Mouse (Mus musculus) adrenal gland, adult (tissue): ENCODE measurements at regions not wholly inside any gene's neighbourhood (a gene's known extent, or its start where the extent isn't known, plus 50 kb on each side); places are given as distances from the start of the nearest gene placed in this dataset.

Experiments
- DNase-seq, 2 experiments: peaks; one replicate each; pipeline ENCODE4 v3.0.0; 2022 to 2023; ENCODE audit warnings: low spot score in 1 of 2; ENCODE audit not compliant: inconsistent age in 2 of 2

DNA sequence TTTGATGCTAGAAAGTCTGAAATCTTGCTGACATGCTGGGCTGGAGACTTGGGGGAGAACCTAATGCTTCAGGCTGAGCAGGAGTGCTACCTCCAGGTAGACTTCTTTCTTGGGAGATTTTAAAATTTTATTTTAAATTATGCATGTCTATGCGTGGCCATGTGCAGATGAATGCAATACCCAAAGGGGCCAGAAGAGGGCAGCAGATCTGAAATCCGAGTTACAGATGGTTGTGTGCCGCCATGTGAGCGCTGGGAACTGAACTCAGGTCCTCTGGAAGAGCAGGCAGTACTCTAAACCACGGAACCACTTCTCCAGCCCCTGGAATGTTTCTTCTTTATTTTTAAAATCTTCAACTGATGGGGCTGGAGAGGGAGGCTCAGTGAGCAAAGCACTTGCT is 135.8 kb downstream of the Slc4a3 start:
- DNase-seq = no peak

DNA sequence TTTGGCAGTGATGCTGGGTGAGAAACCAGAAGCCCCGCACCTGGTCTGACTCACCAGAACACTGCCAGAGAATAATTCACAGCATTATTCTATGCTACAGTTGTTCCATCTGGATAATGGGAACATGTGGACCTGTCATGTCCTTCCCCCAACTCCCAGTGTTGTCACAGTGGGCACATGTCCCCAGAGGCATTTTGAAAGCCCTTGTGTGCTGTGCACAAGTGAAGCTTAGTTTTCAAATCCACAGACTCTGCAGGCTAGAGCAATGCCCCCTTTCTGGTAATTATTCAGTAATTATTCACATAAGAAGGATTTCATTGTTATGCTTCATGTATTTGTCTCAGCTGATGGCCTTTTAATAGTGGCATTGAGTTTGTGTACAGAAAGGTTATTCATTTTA is 146.7 kb downstream of the Slc4a3 start:
- DNase-seq = no peak

DNA sequence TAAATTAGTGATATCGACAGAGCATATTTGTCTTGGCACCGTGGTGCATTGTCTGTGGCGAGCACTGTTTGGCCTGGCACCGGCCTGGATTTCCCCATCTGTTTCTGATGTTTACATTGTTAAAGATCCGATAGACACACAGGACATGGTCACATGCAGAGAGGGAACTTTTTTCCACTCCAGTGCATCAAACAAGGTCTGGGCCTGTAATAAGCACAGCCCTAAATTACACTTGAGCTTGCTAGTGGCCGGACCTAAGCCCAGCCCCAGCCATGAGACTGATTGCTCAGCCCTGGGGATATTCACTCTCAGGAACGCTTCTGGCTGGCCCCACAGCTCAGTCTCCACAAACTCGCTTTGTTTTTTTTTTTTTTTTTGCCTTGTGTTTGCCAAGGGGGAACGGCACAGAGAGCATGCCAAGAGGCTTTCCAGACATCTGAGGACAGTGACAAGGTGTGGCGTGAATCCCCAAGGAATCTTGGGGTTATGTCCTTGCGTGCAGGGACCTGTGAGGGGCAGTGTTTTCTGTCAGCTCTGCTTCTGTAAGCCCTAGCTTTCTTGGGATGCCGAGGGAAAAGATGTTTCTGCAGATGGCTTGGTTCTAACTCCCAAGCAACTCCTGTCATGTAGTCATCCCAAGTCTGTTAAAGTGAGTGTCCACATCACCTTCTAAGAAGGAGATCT is 147.3 kb downstream of the Slc4a3 start:
- DNase-seq = no peak

DNA sequence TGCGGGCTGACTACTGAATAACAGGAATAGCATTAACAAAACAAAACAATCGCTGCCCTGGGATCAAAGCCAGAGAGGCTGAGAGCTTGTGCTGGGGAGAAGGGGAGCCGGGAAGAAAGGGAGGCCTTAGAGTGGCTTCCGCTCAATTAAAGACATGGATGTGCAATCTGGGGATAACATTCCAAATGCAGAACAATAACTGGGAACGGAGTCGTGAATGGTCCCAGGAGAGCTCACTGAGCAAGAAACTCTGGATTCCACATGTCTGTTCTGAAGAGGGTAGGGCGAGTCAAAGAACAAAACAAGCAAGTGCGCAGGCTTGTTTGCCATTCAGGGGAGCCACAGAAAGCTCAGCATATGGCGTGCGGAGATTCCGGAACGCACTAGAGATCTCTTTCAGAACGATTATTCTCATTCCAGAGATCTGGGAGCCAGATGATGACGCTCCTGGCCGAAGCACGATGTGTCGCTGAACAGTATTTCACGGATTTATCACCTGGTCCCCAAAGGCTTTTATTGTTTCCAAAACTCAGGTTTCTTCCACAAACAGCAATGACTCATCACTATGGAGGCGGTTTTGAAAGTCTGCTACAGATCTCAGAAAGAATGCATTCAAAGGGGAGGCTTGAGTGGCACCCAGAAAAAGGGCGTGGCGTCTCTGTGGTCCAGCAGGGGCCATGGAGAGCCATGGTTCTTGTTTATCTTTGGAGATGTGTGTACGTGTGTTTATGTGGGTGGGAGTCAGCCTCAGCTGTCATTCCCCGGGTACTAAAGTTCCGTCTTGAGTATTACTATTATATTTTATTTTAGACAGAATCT is 159.0 kb downstream of the Slc4a3 start:
- DNase-seq = no peak

DNA sequence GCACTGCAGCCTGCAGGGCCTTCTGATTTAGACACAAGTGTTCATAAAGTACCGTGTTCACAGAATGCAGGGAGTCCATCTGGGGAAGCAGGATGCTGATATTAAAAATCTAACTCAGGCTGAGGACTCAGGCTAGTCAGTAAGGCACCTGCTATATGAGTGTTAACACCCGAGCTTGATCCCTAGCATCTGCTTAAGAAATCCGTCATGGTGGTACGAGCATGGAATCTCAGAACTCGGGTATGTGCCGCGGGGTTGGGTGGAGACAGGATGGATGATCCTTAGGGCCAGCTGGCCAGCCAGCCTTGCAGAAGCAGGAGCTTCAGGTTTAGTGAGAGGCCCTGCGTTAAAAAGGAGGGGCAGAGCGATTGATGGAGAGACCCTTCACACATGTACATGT is 160.1 kb downstream of the Slc4a3 start:
- no peak for DNase-seq

DNA sequence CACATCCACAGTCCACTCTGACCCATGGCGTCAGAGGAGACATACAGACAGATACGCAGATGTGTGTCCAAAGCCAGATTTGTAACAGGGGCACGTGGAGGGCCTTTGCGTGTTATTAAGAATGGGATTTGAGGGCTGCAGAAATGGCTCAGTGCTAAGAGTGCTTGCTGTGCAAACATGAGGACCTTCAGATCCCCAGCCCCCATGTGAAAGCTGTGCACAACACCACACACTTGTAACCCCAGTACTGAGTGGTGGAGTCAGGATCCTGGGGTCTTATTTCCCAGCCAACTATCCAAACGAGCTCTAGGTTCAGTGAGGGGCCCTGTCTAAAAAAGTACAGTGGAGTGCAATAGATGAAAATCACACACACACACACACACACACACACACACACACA is 177.4 kb downstream of the Slc4a3 start:
- no peak for DNase-seq

DNA sequence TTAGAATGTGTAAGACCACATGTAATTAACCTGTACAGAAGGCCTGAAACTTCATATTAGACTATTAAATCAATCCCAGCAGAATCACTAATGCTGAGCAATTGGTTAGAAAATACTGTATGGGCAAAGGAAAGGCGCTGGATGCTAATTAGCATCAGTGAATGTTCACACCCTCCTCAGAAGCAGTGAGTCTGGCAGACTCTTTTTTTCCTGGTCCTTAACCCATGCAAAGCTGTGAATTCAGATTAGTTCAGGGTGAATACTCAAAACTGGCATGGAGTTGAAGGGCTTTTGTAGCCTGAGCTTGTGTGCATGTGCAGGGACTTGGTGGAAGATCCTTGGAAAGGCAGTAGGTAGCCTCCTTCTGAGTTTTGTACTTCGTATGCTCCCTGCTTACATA is 179.3 kb downstream of the Slc4a3 start:
- DNase-seq = no peak

DNA sequence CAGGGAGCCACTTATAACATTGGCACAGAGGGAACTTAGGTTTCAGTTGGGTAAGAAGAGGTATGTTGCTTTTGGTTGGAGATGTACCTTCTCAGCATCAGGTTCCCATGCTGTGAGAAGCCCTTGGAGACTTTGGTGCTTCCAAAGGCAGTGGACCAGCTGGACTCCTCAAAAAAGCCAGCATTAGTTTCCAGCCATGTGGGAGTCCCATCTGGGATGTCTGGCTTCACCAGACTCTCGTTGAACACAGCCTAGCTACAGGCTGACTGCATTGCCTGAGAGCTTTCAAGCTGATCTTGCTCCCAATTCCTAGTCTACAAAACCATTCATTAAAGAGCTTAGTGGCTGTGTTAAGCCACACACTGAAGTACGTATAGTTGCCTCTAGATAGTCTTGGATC is 182.8 kb downstream of the Slc4a3 start:
- DNase-seq = no peak

DNA sequence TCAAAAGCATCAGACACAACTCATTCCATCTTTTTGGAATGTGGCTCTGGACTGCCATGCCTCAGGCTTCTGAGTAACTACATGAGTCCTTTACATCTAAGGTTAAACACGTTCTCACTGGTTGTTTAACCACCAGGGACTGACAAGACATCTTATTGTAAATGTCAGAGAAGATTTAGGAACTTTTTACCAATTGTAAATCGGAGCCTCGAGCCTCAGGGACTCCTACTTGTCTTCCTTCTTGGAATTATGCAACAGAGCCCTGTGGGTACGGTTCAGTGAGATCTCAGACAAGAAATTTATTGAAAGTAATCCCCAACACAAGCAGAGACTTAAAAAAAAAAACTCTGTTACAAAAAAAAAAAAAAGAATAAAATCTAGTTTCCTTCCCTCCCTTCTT is 187.7 kb downstream of the Slc4a3 start:
- peak in 1 of 2 experiments; percentile 40 for DNase-seq

DNA sequence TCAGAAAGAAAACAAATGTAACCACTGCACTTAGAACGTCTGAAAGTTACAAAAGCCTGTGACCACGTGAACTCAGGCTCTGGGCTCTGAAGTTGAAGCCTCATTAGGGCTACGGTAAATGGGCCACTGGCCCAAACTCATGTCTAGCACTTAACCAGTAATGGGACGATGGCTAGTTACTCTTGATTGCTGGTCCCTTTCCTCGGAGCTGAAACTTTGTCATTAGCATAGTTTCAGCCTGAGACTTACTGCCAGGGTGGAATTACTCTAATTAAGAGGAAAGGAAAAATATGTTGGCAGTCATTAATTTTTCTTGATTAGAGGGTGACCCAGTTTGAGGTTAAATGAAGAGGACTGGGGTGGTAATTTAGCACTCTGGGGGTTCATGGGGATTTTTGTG is 192.6 kb downstream of the Slc4a3 start:
- no peak for DNase-seq

DNA sequence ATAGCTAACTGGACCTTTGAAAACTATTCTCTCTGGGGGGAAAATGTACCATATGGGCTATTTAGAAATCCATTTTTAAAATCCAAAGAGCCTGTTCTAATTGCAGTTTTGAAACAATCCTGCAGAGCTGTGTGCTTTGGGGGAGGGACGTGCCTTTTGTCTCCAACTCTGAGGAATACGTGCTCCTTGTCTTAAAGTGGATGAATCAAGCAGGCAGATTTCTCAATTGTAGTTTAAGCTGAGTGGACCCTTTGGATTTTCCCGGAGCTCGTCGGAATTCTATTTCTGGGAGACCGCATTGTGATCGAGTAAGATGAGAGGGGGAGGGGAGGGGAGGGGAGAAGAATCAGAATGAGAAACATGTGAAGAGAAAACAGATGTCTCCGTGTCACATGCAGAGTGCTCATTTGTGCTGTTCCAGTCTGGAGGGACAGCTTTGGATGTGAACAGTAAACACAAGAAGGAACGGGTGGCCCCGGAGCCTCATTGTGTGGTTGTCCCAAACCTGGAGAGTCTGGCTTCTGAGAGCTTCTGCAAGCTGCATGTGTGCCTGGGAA is 203.7 kb downstream of the Slc4a3 start:
- no peak for DNase-seq

DNA sequence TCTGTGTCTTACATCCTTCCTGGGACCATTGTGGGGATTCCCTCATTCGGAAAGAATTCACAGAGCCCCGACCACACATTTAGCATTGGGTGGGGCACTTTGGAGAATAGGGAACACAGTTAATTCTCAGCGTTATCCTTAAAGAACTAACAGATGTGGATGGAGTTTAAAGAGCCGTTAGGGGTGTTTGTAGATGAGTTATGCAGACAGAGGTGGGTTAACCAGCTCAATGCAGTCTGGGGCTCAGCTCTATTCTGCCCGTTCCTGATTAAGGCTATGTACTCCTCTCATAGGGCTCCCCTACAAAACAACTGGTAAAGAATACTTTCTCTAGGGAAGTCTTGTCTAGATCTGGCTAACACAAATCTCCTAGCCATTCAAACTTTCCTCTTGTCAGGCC is 226.1 kb downstream of the Slc4a3 start:
- DNase-seq = no peak

DNA sequence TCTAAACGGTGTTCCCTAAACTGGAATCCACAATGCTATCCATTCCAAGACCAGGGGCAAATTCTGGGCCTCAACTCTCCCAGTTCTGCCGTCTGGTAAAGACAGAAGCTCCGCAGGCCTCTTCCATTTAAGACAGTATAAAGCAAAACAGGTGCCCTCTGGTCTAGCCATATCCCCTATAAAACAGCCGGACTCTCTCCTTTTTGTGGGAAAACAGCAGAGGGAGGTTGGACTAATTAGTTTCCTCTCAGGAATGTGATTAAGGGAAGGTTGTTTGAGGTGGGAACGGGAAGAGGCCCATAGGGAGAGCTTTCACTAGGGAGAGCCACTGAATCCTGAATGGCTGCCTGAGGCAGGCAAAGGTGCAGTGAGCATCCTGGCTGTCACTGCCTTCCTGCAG is 226.9 kb downstream of the Slc4a3 start:
- no peak for DNase-seq

DNA sequence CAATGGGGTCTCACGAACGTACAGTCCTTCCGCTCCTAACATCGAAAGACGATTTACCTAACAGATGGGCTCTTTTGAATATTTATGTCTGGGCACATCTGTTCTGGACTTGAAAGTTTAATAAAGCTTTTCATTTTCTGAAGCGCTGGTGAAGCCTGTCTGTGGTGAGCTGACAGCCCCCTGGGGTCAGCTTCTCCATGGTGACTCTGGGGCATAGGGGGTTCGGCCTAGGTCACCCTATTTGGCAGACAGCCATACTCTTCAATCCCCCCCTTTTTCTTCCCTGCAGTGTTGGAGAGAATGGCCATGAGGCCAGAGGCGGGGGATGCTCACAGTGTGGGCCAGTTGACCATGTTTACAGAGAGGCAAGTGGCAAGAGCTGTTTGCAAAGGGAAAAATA is 232.8 kb downstream of the Slc4a3 start:
- DNase-seq = no peak

DNA sequence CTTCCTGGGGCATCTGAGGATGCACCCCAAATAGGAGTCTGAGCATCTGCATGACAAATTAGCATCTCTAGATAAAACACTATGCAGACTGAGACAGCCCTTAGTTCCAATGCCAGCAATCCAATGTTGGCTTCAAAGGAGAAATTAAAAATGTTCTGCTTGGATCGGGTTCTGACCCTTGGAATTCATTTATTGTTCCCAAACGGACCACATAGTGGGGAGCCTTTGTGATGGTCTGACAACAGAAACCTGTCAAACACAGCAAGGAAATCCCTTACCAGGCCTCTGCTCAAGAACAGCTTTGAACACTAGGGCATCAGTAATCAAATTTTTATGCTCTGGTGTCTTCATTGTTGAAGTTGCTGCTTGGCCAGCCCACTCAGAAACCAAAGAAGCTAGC is 237.1 kb downstream of the Slc4a3 start:
- no peak for DNase-seq

DNA sequence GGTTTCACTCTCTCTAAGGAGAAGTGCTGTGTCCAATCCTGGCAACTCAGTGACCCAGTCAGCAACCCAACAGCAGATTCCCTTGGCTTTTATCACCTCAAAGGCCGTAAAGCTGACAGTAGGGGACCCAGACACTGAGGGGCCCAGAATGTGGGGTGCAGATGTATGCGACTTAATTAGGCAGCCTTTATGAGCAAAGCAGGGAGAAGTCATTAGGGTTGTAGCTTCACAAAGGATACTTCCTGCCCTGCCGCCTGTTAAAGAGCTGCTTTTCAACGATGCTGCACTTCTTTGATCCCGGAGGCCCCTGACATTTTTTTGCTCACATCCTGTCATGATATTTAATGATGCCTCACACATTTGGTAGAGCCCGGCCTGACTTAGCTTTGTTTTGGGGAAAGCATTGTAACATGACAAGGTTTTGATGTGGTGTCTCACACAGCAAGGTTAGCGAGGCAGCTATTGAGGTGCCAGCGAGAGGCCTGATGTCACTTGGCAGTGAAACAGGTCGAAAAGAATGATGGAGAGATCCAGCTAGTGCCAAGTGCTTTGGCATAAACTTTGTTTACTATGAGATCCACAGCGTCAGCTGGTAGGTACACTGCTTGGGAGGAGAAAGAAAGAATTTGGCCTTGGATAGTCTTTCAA is 240.2 kb downstream of the Slc4a3 start:
- peak; percentile 4 to 52 for DNase-seq

DNA sequence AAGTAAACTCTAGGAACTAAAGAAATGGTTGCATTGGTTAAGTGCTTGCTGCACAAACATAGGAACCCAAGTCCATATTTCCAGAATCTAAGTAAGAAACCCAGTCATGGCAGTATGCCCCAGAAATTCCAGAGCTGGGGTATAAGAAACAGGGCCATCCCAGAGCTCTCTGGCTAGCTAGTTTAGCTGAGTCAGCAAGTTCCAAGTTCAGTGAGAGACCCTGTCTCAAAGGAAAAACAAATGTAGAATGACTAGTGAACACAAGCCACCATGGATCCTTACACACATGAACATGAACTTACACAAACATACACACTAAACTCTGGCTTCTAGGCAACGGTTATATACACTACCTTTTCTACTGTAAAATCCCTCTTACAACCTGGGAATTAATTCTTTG is 245.4 kb downstream of the Slc4a3 start:
- no peak for DNase-seq

DNA sequence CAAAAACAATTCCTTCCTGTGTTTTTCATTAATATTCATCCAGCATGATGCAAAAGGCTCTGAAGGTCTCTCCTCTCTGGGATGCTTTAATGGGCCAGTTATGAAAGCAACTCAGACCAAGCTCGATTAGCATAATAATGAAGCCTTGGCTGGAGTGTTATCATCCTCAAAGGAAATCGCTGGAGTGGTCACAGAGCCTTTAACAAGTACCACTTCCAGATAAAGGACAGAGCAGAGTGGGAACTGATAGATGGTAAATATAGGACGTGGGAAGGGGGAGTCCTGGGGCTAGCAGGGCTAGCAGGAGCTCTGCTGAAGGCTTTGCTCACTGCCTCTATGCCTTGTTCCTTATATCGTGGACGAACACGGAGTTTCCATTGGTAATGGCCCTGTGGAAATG is 251.7 kb downstream of the Slc4a3 start:
- DNase-seq = no peak

DNA sequence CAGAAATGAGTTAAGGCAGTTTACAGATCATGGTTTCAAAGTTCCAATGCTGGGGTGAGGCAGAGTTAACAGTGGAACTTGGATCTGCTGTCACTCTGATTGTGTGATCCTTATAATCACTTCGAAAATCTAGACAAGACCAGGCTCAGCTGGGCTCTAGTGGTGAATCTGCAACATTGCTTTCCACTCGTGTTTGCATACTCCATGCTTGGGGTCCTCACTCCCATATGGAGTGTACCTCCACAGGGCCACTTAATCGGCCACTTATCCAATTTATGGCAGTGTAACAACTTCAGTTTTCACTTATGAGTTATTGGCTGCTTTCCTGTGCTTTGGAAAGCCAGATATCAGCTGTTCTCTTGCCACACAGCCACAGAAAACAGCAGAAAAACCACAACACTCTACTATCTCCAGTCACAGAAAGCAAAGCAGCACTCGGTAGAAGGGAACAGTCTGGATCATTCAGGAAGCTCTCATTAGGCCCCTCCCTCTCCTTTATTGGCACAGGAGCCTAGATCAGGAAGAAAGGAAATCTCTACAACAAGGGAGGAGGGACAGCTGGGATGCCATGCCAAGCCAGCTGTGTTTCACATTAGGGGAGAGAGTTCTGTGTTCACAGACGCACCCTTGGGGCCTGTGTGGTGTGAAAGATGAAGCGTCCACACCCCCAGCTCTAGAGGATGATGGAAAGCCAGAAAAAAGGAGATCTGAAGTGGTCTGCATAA is 252.5 kb downstream of the Slc4a3 start:
- DNase-seq = no peak

DNA sequence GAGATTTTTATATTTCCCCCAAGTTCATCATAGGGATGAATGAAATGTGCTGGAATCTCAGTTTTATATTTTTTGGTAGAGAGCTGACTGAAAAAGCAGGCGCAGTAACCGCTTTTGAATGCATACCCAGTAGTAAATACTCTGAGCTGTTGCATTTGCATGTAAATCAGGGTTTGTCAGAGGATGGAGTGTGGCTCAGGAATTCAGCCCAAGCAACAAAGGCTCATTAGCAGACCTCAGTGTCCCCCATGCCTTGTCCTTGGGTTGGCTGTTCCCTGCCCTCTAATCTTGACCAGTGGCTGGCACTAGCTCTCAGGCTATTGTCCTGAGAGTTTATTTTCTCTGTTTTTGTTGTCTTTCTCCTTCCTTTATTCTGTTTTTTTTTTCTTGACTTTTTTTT is 258.4 kb downstream of the Slc4a3 start:
- DNase-seq = no peak

DNA sequence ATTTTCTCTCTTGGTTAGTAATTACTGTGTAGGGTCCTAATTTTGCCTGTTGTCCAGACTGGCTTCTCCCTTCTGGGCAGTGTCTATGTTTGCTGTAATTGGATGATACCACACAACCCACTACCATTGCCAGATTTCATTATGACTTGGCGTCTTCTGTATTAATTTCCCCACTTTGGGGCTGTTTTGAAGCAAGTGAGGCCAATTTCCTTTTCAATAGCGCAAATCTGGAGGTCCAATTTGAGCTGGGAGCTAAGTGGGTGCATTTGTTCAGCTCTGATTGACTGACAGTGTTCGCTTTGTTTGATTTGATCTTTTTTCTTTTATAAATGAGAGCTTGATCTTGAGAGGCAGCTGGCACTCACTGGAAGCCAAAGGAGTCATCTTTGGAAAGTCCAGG is 266.4 kb downstream of the Slc4a3 start:
- no peak for DNase-seq
